Mouse (Mus musculus) embryonic fibroblast, embryonic 13.5 days (primary cell): ENCODE measurements around the gene Gm7075. TPM values are rescaled to one million over a fixed set of nuclear protein-coding genes. Genes with fewer than 3 reads are reported as not detected.
A peak's percentile ranks its signal among the peaks of the same experiment; 100 is the strongest.

ENCODE experiments used
- H3K27ac ChIP-seq: 2 replicates; pipeline ENCODE4 v1.5.1; 2012; ENCODE audit warnings: low read length, control low read depth, inconsistent platforms; ENCODE audit not compliant: insufficient read depth
- H3K4me1 ChIP-seq: 2 replicates; pipeline ENCODE4 v1.6.1; 2011; ENCODE audit warnings: low read length; ENCODE audit not compliant: control insufficient read depth, insufficient read depth
- H3K4me3 ChIP-seq: 2 replicates; pipeline ENCODE4 v1.5.1; 2011; ENCODE audit warnings: mild to moderate bottlenecking, control low read depth, low read length; ENCODE audit not compliant: insufficient read depth
- CTCF ChIP-seq: IDR thresholded peaks from 2 replicates; pipeline ENCODE4 v1.5.1; 2011; ENCODE audit warnings: mild to moderate bottlenecking, control low read depth, low read length, moderate library complexity, borderline replicate concordance; ENCODE audit not compliant: insufficient read depth
- POLR2A ChIP-seq: IDR thresholded peaks from 2 replicates; pipeline ENCODE4 v1.6.1; 2011; ENCODE audit warnings: low read depth, mild to moderate bottlenecking, control low read depth, low read length, moderate library complexity
- polyA plus RNA-seq: library from polyadenylated mRNA; stranded (reverse); fragments of >200 nt; gene quantifications from 2 replicates; pipeline ENCODE4 v1.2.4, GENCODE M21; 2011; ENCODE audit warnings: low read depth; ENCODE audit not compliant: missing spikeins, insufficient read length

Gm7075 gene
- polyA plus RNA-seq, 1 experiment = not detected

DNA sequence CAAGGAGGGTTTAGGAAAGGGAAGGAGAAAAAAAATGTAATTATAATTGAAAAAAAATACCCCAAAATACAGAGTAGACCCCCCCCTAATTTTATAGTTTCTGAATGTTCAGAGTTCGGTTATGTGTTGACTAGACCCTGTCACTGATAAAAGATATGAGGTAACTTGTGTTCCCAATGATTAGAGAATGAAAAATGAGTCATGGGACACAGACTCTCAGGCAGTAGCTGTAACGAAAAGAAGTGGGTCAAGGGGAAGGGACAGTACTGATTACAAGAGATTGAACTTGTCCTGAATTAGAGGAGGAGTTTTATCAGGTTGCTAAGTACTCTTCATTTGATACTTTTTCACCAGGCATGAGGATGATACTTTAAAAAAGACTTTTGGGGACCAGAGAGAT lies 11.3 kb upstream of the Gm7075 start:
- H3K27ac ChIP-seq = no peak overlapping the region
- H3K4me3 ChIP-seq = no peak overlapping the region
- TF ChIP-seq POLR2A = no peak
- no peak for TF ChIP-seq CTCF
- H3K4me1 ChIP-seq = no peaks in the 10 kb centered on the region

DNA sequence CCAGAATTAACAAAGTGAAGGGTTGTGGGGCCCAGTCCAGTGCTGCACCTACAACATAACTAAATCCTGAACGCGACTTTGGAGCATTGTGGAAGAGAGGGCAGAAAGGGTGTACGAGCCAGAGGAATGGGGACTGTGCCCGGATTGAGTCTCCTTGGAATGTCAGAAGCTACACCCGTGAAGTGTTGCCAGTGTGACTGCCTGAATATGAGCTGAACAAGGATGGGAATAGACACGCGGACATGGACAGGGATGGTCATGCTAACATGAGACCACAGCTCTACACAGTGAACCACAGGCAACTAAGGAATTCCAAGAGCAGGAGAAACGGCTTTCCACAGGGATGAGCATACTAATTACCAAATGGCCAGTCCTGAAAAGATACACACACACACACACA lies 10.5 kb upstream of the Gm7075 start:
- TF ChIP-seq CTCF (no peak), POLR2A (no peak)
- H3K4me1 ChIP-seq = no peaks in the 10 kb centered on the region
- no peak overlapping the region for H3K27ac ChIP-seq
- H3K4me3 ChIP-seq = no peak overlapping the region

DNA sequence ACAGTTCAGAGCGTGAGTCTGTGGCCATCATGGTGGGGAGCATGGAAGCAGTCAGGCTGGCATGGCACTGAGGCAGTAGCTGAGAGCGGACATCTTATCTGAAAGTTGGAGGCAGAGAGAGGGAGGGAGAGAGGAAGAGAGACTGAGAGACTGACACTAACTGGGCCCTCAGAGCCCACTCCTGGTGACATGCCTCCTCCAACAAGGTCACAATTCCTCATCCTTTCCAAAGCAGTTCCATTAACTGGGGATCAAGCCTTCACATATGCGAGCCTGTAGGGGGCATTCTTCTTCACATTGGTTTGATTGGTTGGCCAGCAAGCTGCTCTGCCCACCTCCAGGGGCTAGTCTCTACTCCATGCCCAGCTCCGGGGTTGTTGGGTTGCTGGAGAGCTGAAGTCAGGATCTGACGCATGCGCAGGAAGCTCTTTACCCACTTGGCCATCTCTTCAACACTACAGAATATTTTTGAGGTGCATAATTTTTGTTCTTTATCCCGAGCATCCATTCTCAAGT lies 9.7 kb upstream of the Gm7075 start:
- no peak overlapping the region for H3K27ac ChIP-seq
- H3K4me1 ChIP-seq = no peaks in the 10 kb centered on the region
- no peak for TF ChIP-seq CTCF
- TF ChIP-seq POLR2A = no peak
- no peak overlapping the region for H3K4me3 ChIP-seq

DNA sequence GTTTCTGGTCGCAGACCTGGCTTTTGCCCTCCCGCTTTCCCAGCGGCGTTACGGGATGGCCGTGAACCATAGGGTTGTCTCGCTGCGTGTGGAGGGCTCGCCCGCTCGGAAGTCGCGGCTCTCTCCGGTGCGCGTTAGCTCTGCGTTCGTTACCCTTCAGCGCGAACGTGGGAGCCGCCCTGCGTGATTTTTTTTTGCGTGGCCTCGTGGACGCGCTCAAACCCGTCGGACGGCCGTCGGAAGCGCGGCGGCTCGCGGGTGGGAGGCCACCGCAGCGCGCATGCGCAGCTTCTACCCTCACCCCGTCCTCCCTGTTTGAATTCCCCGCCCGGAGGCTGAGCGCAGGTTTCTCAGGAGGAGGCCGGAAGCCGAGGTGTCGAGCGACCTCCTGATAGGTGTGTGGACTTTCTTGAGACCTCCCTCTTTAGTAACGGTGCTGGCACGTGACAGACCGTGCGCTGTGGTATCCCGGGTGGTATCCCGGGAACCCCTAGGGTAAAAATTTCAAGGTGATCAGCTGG lies 8.3 kb upstream of the Gm7075 start, which contains the start of gene Ctnna3:
TSS of gene Ctnna3 (plus strand) at position 314 of the 521 bp plus-strand sequence.
- no peaks in the 10 kb centered on the region for H3K4me1 ChIP-seq
- H3K4me3 ChIP-seq = peak within 1 kb of the TSS; percentile 90
- no peak for TF ChIP-seq CTCF
- H3K27ac ChIP-seq = no peak within 1 kb of the TSS

DNA sequence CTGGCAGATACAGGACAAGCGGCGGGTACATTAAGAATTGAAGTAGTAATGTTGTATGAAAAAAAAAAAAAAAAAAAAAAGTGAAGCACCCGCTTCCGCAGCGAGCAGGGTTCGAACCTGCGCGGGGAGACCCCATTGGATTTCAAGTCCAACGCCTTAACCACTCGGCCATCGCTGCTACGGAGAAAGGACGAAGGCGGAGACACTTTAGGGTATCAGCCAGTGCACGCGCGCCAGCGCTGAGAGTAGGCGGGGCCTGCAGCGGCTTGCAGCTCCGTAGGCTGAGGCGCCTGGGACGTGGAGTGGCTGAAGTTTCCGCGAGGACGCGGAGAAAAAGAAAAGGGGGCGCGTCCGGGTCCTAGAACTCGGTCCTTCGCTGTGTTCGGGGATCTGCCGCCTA lies 7.8 kb upstream of the Gm7075 start:
- Histone ChIP-seq H3K4me3 (peak overlapping the region; percentile 90), H3K27ac (no peak overlapping the region), H3K4me1 (no peaks in the 10 kb centered on the region)
- TF ChIP-seq CTCF (no peak), POLR2A (no peak; the same call in 1 of the 2 replicates)

DNA sequence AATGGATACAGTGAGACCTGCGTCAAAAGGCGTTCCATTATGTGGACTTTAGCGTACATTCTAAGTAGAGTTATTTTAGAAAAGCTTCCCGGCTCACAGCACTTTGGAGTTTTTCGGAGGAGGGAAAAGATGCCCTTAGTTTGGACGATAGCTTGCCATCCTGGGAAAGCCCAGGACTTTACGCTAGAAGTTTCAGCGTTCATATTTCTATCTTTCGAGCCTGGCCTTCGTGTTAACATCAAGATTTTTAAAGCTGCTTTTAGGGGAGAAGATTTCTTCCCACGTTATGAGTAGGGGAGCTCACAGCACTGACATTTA lies 7.4 kb upstream of the Gm7075 start:
- H3K27ac ChIP-seq = no peak overlapping the region
- TF ChIP-seq CTCF (no peak), POLR2A (no peak)
- peak overlapping the region; percentile 66 for H3K4me3 ChIP-seq
- H3K4me1 ChIP-seq = no peaks in the 10 kb centered on the region

DNA sequence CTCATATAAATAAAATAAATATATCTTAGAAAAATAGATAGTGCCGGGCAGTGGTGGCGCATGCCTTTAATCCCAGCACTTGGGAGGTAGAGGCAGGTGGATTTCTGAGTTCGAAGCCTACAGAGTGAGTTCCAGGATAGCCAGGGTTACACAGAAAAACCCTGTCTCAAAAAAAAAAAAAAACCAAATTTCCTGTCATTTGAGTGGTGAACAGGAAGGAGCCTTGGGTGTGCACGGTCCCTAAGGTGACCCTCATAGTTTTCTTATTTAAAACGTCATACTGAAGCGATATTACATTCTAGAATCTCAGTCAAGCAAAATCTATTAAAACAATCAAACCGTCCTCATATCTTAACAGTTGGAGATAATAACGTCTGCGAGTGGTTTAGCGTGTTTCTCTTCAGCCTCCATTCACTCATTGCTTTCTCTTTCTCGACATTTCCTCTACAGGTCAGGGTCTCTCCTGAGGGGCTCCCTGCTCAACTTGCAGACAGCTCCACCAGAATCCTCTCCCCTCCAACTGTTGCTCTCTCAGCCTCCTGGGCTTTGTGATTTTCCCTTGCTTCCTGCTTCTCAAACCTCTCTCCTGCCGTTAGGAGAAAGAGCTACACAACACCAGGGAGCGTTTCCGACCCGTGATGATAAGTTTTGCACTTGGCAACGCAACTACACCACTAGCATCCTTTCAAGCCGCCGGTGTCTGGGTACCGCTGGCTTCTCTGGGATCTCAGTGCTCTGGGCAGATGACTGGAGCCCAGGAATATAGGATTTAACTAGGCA lies 6.8 kb upstream of the Gm7075 start:
- peak overlapping the region; percentile 66 for H3K4me3 ChIP-seq
- no peaks in the 10 kb centered on the region for H3K4me1 ChIP-seq
- TF ChIP-seq CTCF = no peak
- TF ChIP-seq POLR2A = no peak
- H3K27ac ChIP-seq = no peak overlapping the region

DNA sequence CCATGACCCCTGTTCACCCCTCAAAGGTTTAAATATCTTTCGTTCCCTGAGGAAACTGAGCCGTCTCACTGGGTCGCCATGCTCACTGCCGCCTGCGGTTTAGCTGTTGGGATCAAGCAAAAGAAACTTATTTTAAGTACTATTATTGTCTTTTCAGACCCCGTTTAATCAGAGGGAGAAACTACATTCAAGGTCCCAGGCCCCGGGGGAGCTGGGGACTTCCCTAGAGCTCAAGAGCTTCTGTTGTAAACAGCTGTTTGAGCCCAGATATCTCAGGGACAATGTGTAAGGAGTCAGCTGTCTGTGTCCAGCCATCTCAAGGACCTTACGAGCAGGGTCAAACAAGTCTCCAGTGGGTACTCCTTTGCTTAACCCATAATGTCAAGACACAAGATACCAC lies 5.6 kb upstream of the Gm7075 start:
- Histone ChIP-seq H3K4me3 (no peak overlapping the region), H3K4me1 (no peaks in the 10 kb centered on the region), H3K27ac (no peak overlapping the region)
- TF ChIP-seq POLR2A = no peak
- TF ChIP-seq CTCF = no peak

DNA sequence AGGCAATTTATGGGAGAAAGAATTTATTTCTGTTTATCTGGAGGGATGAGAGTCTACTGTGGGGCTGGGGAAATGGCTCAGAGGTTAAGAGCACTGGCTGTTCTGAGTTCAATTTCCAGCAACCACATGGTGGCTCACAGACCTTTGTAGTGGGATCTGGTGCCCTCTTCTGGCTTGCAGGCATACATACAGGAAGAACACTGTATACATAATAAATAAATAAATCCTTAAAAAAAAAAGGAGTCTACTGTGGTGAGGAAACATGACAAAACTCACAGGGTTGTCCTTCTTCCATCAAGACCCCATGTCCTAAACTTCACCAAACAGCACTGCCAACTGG lies 2.9 kb upstream of the Gm7075 start:
- TF ChIP-seq CTCF (no peak), POLR2A (no peak)

More for the DNA sequence above, 2.9 kb upstream of the Gm7075 start:
- Histone ChIP-seq H3K27ac (no peak overlapping the region), H3K4me3 (no peak overlapping the region), H3K4me1 (no peaks in the 10 kb centered on the region)
